Mouse (Mus musculus) kidney, embryonic 16.5 days (tissue): ENCODE measurements around the gene Atp1a4. TPM values are rescaled to one million over a fixed set of nuclear protein-coding genes. Genes with fewer than 3 reads are reported as not detected.
A peak's percentile ranks its signal among the peaks of the same experiment; 100 is the strongest.

Experiments
- ATAC-seq: fragments of 200-750 bp; cut with Nextera tagmentation; 2 replicates; pipeline ENCODE4 v1.8.0; 2017; ENCODE audit warnings: moderate TSS enrichment; ENCODE audit not compliant: low FRiP score, low TSS enrichment
- H3K27ac ChIP-seq: fragments of 300-500 bp; sonication (generic); 2 replicates; pipeline ENCODE4 v1.5.1; 2014; ENCODE audit warnings: low read length
- H3K27me3 ChIP-seq: fragments of 300-500 bp; sonication (generic); 2 replicates; pipeline ENCODE4 v1.6.1; 2014; ENCODE audit warnings: low read length, control low read depth, mixed read lengths; ENCODE audit not compliant: insufficient read depth
- H3K36me3 ChIP-seq: fragments of 300-500 bp; sonication (generic); 2 replicates; pipeline ENCODE4 v1.6.1; 2014; ENCODE audit warnings: low read length, control low read depth, mixed read lengths; ENCODE audit not compliant: insufficient read depth
- H3K4me1 ChIP-seq: fragments of 300-500 bp; sonication (generic); 2 replicates; pipeline ENCODE4 v1.6.1; 2014; ENCODE audit warnings: low read length, control low read depth, mixed read lengths; ENCODE audit not compliant: insufficient read depth
- H3K4me2 ChIP-seq: fragments of 300-500 bp; sonication (generic); replicated peaks from 2 replicates; pipeline ENCODE4 v1.6.1; 2014; ENCODE audit warnings: low read depth, low read length
- H3K4me3 ChIP-seq: fragments of 300-500 bp; sonication (generic); 2 replicates; pipeline ENCODE4 v1.5.1; 2014; ENCODE audit warnings: mild to moderate bottlenecking, low read length
- H3K9ac ChIP-seq: fragments of 300-500 bp; sonication (generic); replicated peaks from 2 replicates; pipeline ENCODE4 v1.6.1; 2014; ENCODE audit warnings: low read length
- H3K9me3 ChIP-seq: fragments of 300-500 bp; sonication (generic); 2 replicates; pipeline ENCODE4 v1.6.1; 2016; ENCODE audit warnings: low read length, control low read depth
- WGBS: fragments of 180-500 bp; shearing (Covaris S2); extraction: QIAGEN DNeasy Blood & Tissue Kit; methylation state at CpG from one replicate; pipeline ENCODE4 v1.1.7; 2014; 5-methylcytosine and 5-hydroxymethylcytosine counted together
- polyA plus RNA-seq: library from polyadenylated mRNA; unstranded; fragments of >200 nt; fragmentation: Nextera tagmentation; extraction: Ambion mirVana; gene quantifications from 2 replicates; pipeline ENCODE4 v1.2.1, GENCODE M21; 2015

The Atp1a4 gene
- polyA plus RNA-seq, 1 experiment from 2014 or later: not detected

GRCm38 (mm10) chr1:172212776-172213175, 45.4 kb downstream of the Atp1a4 start:
- ATAC-seq: no peak
- Histone ChIP-seq H3K4me3 (no peak overlapping the region), H3K4me2 (no peak overlapping the region), H3K4me1 (peaks cover 23% of the 10 kb centered on the region), H3K27ac (peak overlapping the region; percentile 46; the same call in 1 of the 2 replicates), H3K9me3 (no peaks in the 10 kb centered on the region), H3K27me3 (no peaks in the 10 kb centered on the region), H3K36me3 (no peaks in the 10 kb centered on the region), H3K9ac (no peak overlapping the region)
- 61% methylated on average over 5 of the region's 5 CpGs for WGBS

- Histone ChIP-seq H3K36me3 (peaks cover under 1% of the 10 kb centered on the region; the same call in 1 of the 2 replicates), H3K9me3 (no peaks in the 10 kb centered on the region), H3K9ac (peak overlapping the region; percentile 89; the same call in 1 of the 2 replicates), H3K4me1 (peaks cover 51% of the 10 kb centered on the region), H3K27ac (peak overlapping the region; percentile 90), H3K4me3 (peak overlapping the region; percentile 82), H3K27me3 (no peaks in the 10 kb centered on the region), H3K4me2 (peak overlapping the region; percentile 88)
- 18% methylated on average over 6 of the region's 7 CpGs for WGBS
- ATAC-seq: peak; percentile 6; the same call in 1 of the 2 replicates
Measured at GRCm38 (mm10) chr1:172207111-172207584, 51.1 kb downstream of the Atp1a4 start.

GRCm38 (mm10) chr1:172206141-172206917, 51.9 kb downstream of the Atp1a4 start, which contains the start of gene Pea15a:
Gene Pea15a (minus strand): TSS chr1:172206804.
- Histone ChIP-seq H3K36me3 (peaks cover 4% of the 10 kb centered on the region; the same call in 1 of the 2 replicates), H3K9ac (peak within 1 kb of the TSS; percentile 89), H3K9me3 (no peaks in the 10 kb centered on the region), H3K4me1 (peaks cover 59% of the 10 kb centered on the region), H3K4me2 (peak within 1 kb of the TSS; percentile 88), H3K27me3 (no peaks in the 10 kb centered on the region), H3K4me3 (peak within 1 kb of the TSS; percentile 82), H3K27ac (peak within 1 kb of the TSS; percentile 90)
- peak; percentile 84 for ATAC-seq
- under 1% methylated on average over 36 of the region's 40 CpGs for WGBS

- WGBS: 8% methylated on average over 3 of the region's 3 CpGs
- Histone ChIP-seq H3K9me3 (no peaks in the 10 kb centered on the region), H3K27me3 (no peaks in the 10 kb centered on the region), H3K4me2 (peak overlapping the region; percentile 88), H3K4me1 (peaks cover 64% of the 10 kb centered on the region), H3K4me3 (peak overlapping the region; percentile 82), H3K27ac (peak overlapping the region; percentile 90), H3K9ac (peak overlapping the region; percentile 89), H3K36me3 (peaks cover 4% of the 10 kb centered on the region; the same call in 1 of the 2 replicates)
- no peak for ATAC-seq
Measured at GRCm38 (mm10) chr1:172205741-172206087, 52.5 kb downstream of the Atp1a4 start.

GRCm38 (mm10) chr1:172204814-172205740, 53.1 kb downstream of the Atp1a4 start:
- Histone ChIP-seq H3K27ac (peak overlapping the region; percentile 89), H3K36me3 (peaks cover 7% of the 10 kb centered on the region), H3K4me2 (peak overlapping the region; percentile 88), H3K9ac (peak overlapping the region; percentile 89), H3K27me3 (no peaks in the 10 kb centered on the region), H3K9me3 (no peaks in the 10 kb centered on the region), H3K4me1 (peaks cover 64% of the 10 kb centered on the region), H3K4me3 (peak overlapping the region; percentile 82)
- WGBS: 41% methylated on average over 15 of the region's 15 CpGs
- no peak for ATAC-seq

GRCm38 (mm10) chr1:172204033-172204813, 54.0 kb downstream of the Atp1a4 start:
- ATAC-seq: no peak
- peak overlapping the region; percentile 88 for H3K4me2 ChIP-seq
- peaks cover 64% of the 10 kb centered on the region for H3K4me1 ChIP-seq
- H3K27ac ChIP-seq: peak overlapping the region; percentile 89
- peak overlapping the region; percentile 18 for H3K4me3 ChIP-seq
- no peaks in the 10 kb centered on the region for H3K9me3 ChIP-seq
- peaks cover 15% of the 10 kb centered on the region for H3K36me3 ChIP-seq
- H3K9ac ChIP-seq: peak overlapping the region; percentile 51
- no peaks in the 10 kb centered on the region for H3K27me3 ChIP-seq
- 20% methylated on average over 9 of the region's 9 CpGs for WGBS

- Histone ChIP-seq H3K36me3 (peaks cover 18% of the 10 kb centered on the region), H3K9me3 (no peaks in the 10 kb centered on the region), H3K4me1 (peaks cover 64% of the 10 kb centered on the region), H3K4me3 (no peak overlapping the region), H3K27ac (peak overlapping the region; percentile 89), H3K4me2 (peak overlapping the region; percentile 88), H3K27me3 (no peaks in the 10 kb centered on the region), H3K9ac (peak overlapping the region; percentile 37)
- 9% methylated on average over 4 of the region's 4 CpGs for WGBS
- peak; percentile 13; the same call in 1 of the 2 replicates for ATAC-seq
Measured at GRCm38 (mm10) chr1:172203566-172203965, 54.6 kb downstream of the Atp1a4 start.

GRCm38 (mm10) chr1:172202894-172203522, 55.2 kb downstream of the Atp1a4 start:
- Histone ChIP-seq H3K27me3 (no peaks in the 10 kb centered on the region), H3K9ac (no peak overlapping the region), H3K4me3 (no peak overlapping the region), H3K9me3 (no peaks in the 10 kb centered on the region), H3K27ac (peak overlapping the region; percentile 89), H3K4me1 (peaks cover 64% of the 10 kb centered on the region), H3K36me3 (peaks cover 22% of the 10 kb centered on the region), H3K4me2 (peak overlapping the region; percentile 88)
- ATAC-seq: no peak
- 30% methylated on average over 2 of the region's 2 CpGs for WGBS
